Mouse (Mus musculus): ENCODE data around the gene Gm20388.

The Gm20388 gene

DNA sequence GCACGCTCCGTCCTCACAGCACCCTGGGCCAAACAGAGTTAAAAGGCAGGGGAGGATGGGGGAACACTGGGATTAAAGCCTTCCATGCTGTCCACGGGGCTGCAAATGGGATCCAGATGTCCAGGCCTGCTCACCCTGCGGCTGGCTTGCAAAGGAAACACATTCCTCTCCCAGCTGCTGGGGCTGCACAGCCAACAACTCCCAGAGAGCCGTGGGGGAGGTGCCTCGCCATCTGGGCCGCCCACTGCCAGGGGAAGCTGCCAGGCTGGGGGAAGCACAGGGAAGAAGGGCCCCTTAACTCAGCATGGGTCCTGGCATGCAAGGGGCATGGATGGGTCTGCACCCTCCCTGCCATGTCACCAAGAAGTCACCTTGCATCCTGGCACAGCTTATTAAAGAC is 2750.5 kb downstream of the Gm20388 start:
- DNase-seq: no peak

DNA sequence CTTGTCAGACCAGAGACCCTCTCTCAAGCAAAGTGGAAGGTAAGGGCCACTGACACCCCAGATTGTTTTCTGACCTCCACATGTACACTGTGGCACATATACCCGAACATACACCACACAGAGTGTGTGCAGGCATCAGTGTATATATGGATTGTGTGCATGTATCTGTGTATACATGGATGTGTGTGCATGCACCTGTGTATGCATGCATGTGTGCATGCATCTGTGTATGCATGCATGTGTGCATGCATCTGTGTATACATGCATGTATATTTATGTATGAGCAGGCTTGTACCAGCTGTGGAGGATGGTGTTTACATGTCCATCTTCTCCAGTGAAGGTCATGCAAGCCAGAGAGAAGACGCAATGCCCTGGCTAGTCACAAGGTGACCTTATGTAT is 2751.3 kb downstream of the Gm20388 start:
- no peak for DNase-seq

DNA sequence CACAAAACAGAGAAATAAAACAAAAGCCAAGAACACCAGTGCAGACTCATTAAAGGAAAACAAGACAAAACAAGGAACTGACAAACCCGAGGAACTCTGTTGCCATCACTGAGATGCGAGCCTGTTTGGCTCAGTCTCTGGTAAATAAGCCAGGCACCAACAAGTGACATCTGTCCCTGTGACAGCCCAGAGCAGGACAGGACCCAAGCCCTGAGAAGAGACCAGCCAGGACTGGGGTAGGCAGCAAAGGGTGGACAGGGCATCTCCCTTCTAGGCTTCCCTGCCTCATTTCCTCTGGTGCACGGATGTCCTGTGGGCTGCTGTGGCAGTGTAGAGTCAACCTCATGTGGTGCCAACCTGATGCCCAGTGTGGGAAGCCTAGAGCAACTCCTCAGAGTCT is 2752.5 kb downstream of the Gm20388 start:
- DNase-seq: no peak

DNA sequence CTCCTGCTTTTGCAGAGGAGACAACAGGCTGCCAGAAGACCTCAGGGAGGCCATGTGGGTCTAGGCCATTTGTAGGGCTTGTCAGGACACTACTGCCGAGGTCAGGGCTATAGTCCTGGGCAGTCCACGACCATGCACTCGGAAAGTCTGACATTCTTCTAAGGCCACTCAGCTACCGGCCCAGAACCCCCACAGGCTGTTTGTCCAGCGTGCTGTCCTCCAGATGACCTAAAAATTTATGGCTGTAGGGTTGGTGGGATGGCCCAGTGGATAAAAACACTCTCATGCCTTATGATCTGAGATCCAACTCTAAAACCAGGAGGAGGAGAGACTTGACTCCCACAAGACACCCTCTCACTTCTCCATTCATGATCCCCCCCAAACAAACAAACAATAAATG is 2753.0 kb downstream of the Gm20388 start:
- no peak for DNase-seq

DNA sequence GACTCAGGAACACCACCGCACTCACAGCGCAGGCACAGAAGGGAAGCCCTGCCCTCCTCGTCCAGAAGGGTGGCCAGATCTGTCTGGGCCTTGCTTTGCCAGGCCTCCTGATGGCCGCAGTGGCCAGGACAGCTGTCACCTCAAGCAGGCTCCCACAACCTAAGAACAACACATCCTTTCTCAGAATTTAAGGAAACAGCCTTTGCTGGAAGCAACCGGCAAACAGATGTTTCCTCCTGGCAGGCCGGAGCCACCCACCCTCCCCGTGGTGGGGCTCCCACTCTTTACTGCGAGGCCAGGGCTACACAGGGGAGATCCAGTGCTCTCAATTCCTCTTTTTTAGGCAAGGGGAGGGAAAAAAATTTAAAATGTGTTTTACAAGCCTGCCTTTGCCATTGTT is 2754.6 kb downstream of the Gm20388 start:
- peak; percentile 37 to 39 for DNase-seq

DNA sequence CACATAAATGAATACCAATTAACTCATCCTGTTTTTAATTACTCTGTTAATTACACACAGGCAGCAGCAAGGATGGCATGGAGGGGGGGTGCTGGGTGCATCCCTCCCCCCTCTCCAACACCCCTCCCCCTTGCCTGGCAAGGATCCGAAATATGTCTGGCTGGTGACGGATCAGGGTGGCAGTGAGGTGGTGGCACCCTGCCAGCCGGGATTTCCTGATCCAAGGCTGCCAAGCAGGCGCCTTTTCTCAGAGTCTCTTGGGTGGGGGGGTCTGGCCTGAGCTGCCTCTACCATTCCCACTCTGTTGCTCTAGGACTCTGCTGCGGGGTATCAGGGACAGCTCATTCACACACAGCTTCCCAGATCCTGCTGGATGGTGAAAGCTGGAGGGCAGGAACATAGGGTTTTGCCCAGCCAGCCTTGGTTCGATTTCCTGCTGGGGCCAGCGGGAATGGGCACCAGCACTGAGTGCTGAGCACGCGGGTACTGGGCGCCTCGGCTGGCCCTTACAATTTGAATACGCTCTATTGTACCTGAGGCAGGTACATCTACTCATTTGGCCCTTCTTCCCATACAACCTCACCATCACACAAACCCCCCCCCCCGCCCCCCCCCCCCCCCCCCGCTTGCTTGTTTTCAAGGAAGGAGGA is 2755.2 kb downstream of the Gm20388 start:
- DNase-seq: no peak

DNA sequence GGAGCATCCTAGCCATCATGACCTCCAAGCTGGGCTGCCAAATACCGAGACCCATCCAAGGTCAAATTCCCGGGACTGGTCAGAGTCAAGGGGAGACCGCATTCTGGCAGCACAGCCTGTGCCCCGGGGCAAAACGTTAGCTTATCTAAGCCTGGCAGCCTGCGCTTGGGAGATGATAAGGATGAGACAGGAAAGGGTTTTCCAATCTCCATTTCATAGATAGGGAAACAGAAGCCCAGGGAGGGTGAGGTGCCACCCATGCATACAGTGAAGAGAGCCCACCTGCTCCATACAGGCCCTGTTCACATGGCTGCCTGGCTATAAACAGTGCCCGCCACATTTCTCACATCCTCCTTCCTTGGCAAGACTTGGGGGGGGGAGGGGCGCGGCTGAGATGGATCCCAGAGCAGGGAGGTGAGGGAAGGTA is 2755.7 kb downstream of the Gm20388 start:
- DNase-seq: peak; percentile 21 to 30

DNA sequence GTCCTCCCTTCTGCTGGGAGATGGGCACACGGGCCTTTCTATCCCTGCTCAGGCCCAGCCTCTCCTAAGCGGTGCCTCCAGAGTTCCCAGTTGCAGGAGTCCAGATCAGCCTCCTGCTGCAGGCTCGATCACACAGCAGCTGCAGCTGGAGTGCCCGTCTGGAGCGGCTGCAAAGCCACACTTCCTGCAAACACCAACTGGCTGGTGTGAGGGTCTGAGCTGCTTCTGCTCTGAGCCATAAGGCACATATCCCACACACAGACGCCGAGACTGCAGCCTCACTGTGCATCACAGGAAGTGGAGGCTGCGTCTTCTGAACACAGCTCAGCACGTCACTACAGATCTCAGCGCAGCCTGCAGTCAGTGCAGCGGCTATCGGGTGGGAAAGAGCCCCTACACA is 2756.2 kb downstream of the Gm20388 start:
- peak; percentile 38 to 41 for DNase-seq

DNA sequence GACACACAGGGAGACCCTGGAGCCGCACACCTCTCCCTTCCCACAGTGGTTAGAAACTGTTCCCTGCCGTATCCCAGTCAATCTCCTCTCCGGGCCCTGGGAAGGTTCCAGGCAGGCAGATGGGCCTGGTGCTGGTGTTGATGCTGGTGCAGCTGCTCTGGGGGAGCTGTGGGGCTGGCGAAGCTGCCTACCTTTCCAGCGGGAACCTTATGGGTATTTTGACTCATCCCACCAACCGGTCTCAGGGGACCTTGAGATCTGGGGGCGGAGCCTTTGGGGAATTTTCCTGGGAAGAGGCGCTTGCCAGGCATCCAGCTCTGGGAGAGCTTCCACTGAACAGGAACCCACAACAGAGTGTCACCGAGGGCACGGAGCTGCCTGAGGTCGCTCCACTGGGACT is 2757.2 kb downstream of the Gm20388 start:
- DNase-seq: no peak

DNA sequence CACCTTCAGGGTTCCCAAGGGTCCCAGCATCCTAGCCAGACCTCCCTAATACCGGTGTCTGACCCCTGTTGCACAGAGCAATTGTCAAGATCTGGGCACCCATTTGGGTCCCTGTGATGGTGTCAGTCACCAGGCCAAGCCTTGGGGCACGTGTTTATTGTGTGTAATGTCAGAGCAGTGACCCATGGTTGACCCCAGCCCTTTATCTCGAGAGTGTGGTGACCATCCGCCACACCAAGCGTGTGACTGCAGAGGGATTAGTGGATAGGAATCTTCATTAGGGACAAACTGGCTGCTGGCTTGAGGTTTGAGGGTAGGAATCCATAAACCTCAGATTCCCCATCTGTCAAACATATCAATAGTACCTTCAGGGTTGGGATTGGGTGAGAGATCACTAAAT is 2758.7 kb downstream of the Gm20388 start:
- no peak for DNase-seq

DNA sequence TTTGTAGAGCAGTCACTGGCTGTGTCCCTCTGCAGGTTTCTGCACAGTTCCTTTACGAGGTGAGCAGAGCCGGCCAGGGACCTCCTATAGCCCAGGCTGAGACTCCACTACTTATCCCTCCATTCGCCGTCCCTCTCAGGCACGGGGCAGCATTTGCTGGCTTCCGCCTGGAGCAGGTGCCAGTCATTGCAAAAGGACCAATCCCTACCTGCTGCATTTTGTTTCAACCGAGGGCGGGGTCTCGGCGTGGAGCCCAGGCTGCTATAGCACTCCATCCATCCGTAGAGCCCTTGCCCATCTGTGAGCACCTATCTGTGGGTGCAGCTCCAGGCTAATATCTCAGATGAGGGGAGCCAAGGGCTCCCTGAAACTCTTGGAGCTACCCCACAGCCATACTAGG is 2759.4 kb downstream of the Gm20388 start:
- DNase-seq: no peak

DNA sequence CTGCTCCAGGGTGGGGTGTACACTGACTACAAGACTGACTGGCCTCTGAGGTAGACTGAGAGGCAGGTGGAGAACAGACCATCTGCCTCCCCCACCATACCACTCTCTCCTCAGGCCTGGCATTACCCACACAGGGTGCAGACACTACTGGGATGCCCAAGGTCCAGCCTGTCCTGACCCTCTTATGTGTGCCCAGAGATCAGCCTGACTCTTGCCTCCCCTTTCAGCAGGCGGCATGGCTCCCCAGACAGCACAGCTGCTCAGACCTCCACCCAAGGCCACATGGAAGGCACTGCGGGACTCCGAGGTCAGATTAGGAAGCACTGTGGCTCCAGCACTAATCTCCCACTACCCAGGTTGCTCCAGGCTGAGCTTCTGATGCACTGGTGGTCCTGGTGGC is 2760.1 kb downstream of the Gm20388 start:
- no peak for DNase-seq

DNA sequence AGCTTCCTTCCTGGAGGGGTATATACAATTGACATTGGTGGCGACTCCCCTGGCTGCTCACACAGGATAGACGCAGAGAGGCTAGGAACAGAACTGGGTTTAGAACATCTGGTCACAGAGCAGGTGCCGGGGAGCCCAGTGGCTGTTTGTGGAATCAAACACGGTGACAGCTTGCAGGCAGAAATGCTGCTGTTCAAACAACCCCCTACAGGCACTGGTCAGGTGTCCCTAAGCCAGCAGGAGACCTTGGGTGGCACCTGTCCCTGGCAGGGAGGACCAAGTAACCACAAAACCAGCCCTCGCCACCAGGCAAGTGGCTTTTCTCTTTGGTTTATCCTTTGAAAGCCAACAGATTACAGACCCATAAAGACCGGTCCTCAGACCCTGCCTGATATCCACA is 2761.3 kb downstream of the Gm20388 start:
- DNase-seq: no peak

DNA sequence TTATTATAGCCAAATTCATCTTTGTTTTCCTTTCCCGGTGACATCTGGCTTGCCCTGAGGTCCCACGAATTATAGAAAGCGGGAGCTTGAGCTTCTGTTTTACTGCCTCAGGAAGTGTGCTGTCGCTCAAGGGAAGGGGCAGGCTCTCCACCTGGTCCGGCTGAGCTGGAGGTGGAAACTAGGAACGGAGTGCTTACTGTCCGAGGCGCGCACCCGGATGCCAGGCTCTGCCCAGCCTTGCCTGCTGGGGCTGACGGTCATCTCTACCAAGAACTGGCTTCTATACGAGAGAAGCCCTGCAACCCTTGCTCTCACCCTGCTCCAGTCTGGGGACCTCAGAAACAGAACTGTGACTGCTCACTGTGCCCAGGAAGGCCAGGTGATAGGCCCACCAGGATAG is 2763.3 kb downstream of the Gm20388 start:
- no peak for DNase-seq

DNA sequence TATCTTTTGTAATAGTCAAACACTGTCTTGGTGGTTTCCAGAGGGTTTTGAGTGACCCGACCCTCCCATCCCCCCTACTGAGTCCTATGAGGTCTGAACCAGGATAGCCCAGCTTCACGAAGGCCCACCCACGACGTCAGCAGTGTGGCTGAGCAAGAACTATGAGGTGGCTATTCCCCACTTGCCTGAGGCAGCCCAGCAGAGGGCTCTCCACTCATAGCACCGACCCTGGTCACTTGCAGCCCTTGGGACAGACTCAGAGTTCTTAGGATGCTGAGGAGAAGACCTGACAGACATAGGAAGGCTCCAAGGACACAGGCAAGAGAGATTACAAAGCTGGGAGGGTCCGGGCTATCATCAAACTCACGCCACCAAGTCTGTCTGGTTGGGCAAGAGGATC is 2764.4 kb downstream of the Gm20388 start:
- DNase-seq: no peak

DNA sequence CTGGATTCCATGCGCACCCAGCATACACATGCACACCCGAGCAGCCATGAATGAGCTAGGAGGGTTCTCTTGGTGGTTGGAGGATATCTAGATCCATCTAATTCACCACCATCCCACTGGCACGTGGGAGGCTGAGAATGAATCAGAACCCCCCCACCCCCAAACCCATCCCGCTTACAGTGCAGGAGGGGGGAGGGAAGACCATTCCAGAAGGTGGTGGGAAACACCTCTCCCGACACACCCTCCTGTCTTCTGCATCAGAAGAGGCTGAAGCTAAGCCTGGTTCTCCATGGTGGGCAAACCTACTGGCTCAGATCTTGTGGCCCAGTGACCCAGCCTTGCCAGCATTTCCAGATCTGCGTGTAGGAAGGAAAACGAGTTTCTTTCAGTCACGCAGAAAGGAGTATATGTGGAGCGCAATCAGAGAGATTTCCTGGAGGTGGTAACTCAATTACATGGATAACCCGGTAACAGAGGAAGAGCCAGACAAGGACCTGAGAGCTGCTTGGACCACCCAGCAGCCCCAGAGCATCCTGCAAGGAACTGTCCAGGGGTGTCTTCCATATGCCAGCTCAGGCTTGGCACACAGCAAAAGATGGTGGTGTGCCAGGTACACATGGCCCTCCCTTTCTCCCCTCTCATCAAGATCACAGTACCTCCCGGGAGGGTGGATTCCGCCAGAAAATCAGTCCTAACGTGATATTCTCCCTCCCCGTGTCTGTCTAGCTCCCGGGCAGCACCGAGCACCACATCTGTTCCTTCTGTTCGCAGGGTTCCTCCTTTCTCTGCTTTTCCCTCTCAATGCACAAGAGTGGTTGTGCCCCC is 2765.2 kb downstream of the Gm20388 start:
- DNase-seq: no peak

DNA sequence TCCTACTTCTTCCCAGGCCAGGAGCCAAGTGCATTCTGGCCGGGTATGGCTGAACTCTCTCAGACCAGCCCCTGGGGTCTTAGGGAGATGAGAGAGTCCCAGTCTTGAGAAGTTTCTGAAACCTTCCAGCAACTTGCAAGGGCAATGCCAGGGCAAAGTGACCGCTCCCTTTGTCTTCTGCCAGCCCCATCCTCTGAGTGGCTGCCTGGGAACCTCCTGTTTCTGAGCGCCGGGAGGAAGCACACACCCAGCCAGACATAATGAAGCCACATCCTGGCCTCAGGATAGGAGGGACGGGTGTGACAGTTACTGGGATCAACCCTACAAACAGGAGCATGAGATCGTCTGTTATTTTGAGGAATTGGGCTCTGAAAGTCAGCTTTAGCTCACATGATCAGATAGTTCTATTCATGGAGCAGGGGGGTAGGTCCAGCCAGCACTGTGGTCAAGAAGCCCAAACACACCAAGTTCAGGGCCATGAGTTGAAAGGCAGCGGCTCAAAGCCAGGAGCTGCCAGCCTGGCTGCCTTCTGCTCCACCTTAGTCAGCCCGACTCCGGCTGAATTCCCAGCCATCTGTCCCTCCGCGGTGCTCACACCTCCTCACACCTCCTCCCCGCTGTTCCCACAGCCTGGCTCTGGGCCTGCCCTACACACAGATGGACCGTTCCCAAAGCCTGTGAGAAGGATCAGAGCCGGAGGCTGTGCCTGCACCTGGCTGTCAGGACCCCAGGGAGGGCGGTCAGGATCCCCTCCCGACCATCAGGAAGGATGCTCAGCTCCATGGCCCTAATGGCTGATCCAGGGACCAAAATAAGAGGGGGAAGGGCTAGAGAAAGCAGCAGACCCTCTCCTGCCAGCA is 2766.2 kb downstream of the Gm20388 start:
- no peak for DNase-seq

DNA sequence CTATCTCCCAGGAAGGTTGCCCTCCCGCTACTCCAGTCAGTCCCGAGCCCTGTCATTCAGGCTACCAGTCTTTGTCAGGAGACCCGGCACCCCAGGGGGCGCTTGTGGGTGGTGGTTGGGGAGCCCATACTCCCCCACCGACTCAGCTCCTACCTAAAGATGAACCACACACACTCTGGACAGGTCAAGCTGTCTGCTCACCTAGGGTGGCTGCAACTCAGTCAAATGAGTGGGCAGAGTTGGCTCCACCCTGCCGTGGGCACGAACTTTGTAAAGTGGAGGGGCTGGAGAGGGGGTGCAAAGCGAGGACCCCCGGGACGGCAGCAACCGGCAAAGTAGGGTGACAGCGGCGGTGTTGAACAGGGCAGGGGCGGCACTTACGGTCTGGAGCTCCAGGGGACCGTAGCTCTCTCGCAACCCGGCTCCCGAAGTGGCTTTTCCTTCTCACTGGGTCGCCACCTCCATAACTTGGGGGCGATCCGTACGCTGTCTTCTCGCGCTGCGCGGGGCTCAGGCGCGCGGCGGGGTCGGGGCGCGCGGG is 2766.9 kb downstream of the Gm20388 start:
- peak; percentile 18 to 20 for DNase-seq

DNA sequence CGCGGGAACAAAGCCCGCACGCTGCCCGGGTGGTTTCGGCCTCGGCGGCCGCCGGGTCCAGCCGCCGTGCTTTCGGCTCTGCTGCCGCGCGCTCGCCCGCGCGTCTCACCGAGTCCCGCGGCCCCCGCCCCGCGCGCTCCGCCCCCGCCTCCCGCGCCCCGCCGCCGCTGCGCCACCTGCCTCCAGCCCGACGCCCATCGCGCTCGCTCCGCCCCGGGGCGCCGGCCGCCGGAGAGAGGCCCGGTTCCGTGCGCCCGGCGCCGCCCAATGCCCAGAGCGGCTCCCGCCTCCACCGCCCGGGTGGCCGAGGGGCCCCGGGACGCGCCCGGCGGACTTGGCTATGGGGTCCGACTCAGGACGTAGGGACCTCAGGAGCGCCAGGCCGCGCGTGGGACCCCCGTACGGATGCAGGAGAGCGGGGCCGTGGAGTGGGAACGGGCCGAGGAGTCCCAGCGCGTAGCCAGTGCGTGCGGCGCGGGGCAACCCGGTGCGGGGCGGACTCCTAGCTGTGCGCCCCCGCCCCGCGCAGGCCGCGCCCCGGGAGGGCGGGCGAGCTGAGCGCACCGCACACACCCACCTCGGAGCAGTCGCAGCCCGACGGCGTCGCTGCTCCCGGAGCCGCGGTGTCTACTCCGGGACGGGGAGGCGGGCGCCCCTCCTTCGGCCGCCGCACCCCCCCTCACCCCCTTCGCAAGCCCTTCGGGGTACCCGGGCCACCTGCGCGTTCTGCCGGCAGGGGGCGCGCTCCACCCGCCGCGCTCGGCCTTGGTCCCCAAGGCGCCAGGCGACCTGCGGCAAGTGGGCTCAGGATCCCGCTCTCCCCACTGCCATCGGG is 2767.6 kb downstream of the Gm20388 start:
- peak; percentile 93 to 95 for DNase-seq

DNA sequence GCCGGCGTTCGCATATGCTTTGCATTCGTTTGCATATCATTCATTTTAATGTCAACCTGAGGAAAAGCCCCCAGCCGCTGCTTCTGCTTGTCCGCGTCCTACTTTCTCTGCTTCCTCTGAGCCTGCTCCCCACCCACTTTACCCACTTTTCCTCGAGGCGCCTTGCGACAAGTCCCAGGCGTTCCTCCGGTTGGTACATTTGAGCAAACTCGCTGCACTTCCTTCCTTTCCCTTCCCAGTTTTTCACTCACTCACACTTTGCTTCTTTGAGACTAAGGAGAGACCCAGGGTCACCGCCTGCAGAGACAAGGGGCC is 2768.2 kb downstream of the Gm20388 start:
- DNase-seq: no peak

DNA sequence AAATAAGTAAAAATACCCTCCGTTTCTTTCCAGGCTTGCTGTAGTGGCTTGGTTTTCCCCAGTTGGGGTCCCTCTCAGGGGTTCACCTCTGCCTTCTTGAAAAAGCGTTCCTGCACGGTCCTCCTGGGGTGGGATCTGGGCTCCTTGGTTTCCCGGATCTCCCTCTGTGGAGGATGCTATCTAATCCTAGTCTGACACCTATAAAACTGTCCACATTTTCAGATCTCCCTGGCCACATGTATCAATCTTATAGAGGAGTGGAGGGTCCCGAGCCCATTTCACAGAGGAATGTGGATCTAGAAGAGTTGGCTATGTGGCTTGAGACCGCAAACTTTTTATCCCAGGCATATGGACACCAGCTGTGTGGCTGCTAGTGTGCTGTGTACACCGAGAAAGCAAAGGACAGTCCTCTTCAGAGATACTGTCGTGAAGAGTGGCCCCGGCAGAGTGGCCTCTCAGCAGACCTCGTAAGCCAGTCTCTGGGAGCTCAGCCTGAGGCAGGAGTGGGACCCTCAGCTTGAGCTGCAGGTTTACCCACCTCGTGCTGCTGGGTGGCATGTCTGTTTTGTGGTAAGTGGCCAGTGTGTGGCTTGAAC is 2768.8 kb downstream of the Gm20388 start:
- no peak for DNase-seq

DNA sequence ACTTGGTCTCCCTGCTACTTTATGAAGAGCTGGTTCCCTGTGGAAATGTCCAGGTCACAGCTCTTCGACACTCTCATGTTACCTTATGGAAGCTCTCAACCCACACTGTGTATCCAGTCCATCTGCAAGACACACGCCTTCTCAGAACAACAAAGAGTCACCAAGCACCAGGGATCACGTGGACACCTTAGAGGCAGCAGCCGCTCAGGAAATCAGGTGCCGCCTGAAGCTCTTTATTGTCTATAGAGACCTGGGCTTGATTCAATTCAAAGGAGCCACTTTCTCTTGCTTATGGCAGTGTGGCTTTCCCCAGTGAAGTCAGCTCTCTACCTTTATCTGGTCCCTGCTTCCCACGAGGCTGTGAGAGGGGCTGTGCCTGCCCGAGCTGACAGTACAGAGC is 2769.5 kb downstream of the Gm20388 start:
- DNase-seq: no peak

Data from B cell, adult 2 months (primary cell).